Mouse (Mus musculus): Measurements from ENCODE around the gene Srrm3. TPM values are rescaled to one million over a fixed set of nuclear protein-coding genes. Genes with fewer than 3 reads are reported as not detected.
A peak's percentile ranks its signal among the peaks of the same experiment; 100 is the strongest.

Srrm3 gene
- polyA plus RNA-seq, 1 experiment from 2014 or later, result 124 TPM

DNA sequence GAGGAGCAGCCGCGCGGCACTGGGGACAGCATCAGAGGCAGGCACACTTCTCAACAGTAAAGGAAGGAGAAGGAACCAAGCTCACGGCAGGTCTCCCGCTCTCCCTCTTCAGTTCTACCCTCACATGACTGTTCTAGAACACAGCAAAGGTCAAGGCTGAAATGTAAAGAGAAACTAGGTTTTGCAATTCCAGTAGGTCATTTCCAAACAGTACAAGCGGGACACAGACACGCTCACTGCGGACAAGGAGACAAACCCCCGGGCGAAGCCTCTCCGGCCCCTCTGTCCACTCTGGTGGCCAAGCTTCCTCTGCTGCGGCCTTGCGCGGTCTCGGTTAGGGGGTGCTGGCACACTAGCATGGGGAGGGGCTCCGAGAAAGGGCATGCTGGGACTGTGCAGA lies 102.3 kb downstream of the Srrm3 start:
- H3K4me3 ChIP-seq (replicated peaks), result no peak overlapping the region
- ATAC-seq, result no peak
- H3K27me3 ChIP-seq, result no peaks in the 10 kb centered on the region
- 95% methylated on average over 16 of the region's 16 CpGs for WGBS
- peaks cover 30% of the 10 kb centered on the region for H3K4me1 ChIP-seq (replicated peaks)
- no peak overlapping the region for H3K4me2 ChIP-seq (replicated peaks)
- H3K36me3 ChIP-seq, result peaks cover 82% of the 10 kb centered on the region
- H3K27ac ChIP-seq, result no peak overlapping the region; the same call in 1 of the 2 replicates
- no peak overlapping the region for H3K9ac ChIP-seq (replicated peaks)
- no peaks in the 10 kb centered on the region for H3K9me3 ChIP-seq

DNA sequence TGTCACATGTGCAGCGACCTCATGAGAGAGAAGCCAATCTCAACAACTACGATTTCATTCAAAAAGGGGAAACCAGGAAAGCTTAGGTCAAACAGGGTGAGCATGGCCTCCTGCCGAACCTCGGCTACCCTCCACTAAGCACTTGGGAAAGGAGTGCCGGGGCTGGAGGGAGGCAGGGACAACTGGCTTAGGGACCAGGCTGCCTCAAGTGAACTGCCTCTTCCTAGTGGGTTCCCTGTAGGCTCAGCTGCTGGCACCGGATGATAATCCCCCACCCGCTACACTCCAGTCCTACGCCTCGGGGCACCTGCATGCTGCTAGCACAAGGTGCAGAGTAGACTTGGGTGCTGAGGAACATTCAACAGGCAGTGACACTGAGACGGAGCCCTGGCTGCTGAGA lies 103.0 kb downstream of the Srrm3 start:
- Histone ChIP-seq H3K27ac (no peak overlapping the region), H3K9me3 (no peaks in the 10 kb centered on the region), H3K27me3 (no peaks in the 10 kb centered on the region), H3K9ac (replicated peaks) (no peak overlapping the region), H3K36me3 (peaks cover 86% of the 10 kb centered on the region), H3K4me3 (replicated peaks) (no peak overlapping the region), H3K4me2 (replicated peaks) (no peak overlapping the region), H3K4me1 (replicated peaks) (peaks cover 26% of the 10 kb centered on the region; the same call in 1 of the 2 replicates)
- 88% methylated on average over 10 of the region's 10 CpGs for WGBS
- no peak for ATAC-seq

DNA sequence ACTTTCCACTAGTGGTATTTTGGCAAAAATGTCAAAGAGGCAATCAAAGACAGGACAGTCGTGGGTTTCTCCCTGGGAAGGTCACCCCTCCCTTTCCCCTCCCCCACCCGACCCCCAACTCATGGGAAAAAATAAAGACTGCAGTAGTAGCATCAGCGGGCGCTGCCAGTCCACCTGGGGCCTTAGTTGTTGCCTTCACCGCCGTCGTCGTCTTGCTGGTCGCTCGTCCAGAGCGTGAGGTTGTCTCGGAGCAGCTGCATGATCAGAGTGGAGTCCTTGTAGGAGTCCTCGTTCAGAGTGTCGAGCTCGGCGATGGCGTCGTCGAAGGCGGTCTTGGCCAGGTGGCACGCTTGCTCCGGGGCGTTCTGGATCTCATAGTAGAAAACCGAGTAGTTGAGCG lies 104.1 kb downstream of the Srrm3 start:
- H3K4me3 ChIP-seq (replicated peaks), result no peak overlapping the region
- H3K4me1 ChIP-seq (replicated peaks), result 0 out of 2 replicates have a peak, but pooled peaks cover 23% of the 10 kb centered on the region
- no peak overlapping the region for H3K4me2 ChIP-seq (replicated peaks)
- peaks cover 92% of the 10 kb centered on the region for H3K36me3 ChIP-seq
- no peaks in the 10 kb centered on the region for H3K27me3 ChIP-seq
- no peaks in the 10 kb centered on the region for H3K9me3 ChIP-seq
- H3K9ac ChIP-seq (replicated peaks), result no peak overlapping the region
- no peak for ATAC-seq
- WGBS, result 93% methylated on average over 25 of the region's 25 CpGs
- no peak overlapping the region for H3K27ac ChIP-seq

DNA sequence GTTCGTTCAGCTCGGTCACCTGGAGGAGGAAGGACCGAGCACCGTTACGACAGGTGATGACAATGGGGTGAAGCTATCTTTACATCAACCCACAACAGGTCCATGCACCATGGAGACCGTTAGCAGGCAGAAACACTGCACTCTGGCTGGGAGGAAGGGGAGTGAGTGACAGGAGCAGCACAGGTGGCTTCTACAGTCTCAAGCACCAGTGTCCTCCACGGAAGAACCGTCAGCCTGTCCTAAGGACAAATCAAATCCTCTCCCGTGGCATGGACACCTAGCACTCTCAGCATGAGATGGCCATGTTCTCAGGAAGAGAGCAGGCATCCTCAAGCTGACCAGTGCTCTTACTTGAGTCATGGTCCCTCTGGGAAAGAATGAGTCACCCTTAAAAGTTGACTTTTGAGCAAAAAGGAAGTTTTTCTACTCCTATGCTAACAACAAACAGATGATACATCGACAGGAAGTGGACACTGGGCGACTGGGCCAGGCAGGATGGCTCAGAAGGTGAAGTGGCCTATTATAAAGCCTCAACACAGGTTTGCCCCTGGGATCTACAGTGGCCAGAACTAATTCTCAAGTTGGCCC lies 105.0 kb downstream of the Srrm3 start:
- no peak overlapping the region for H3K9ac ChIP-seq (replicated peaks)
- no peaks in the 10 kb centered on the region for H3K9me3 ChIP-seq
- no peak for ATAC-seq
- H3K36me3 ChIP-seq, result peaks cover 92% of the 10 kb centered on the region
- H3K4me2 ChIP-seq (replicated peaks), result no peak overlapping the region
- H3K4me3 ChIP-seq (replicated peaks), result no peak overlapping the region
- no peaks in the 10 kb centered on the region for H3K27me3 ChIP-seq
- WGBS, result 92% methylated on average over 11 of the region's 11 CpGs
- 0 out of 2 replicates have a peak, but pooled peaks cover 21% of the 10 kb centered on the region for H3K4me1 ChIP-seq (replicated peaks)
- no peak overlapping the region for H3K27ac ChIP-seq

GRCm38 (mm10) chr5:135913201-135913600 lies 106.5 kb downstream of the Srrm3 start:
- no peaks in the 10 kb centered on the region for H3K27me3 ChIP-seq
- WGBS, result 90% methylated on average over 5 of the region's 5 CpGs
- H3K9ac ChIP-seq (replicated peaks), result no peak overlapping the region
- no peak for ATAC-seq
- 0 out of 2 replicates have a peak, but pooled peaks cover 10% of the 10 kb centered on the region for H3K4me1 ChIP-seq (replicated peaks)
- no peaks in the 10 kb centered on the region for H3K9me3 ChIP-seq
- peaks cover 94% of the 10 kb centered on the region for H3K36me3 ChIP-seq
- H3K4me3 ChIP-seq (replicated peaks), result no peak overlapping the region
- no peak overlapping the region for H3K27ac ChIP-seq
- H3K4me2 ChIP-seq (replicated peaks), result no peak overlapping the region

DNA sequence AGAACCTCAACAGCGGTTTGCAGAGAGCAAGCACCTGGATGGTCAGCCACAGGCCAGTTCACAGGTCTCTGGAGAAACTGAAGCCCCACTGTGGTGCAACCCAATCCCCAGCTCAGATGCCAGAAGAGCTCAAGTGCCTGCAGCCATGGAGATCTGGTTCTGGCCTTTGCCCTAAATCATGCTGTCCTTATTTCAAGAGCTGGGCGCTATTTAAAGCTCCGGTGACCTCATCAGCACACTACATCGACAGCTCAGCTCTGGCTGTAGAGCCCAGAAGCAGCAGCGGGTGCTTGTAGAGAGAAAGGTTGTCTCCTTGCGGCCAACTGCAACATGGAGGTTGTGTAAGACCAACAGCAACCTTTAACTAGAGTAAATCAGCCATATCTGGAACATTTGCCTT lies 107.5 kb downstream of the Srrm3 start:
- 92% methylated on average over 6 of the region's 6 CpGs for WGBS
- Histone ChIP-seq H3K4me2 (replicated peaks) (no peak overlapping the region), H3K4me1 (replicated peaks) (0 out of 2 replicates have a peak, but pooled peaks cover 6% of the 10 kb centered on the region), H3K27ac (no peak overlapping the region), H3K4me3 (replicated peaks) (no peak overlapping the region), H3K9ac (replicated peaks) (no peak overlapping the region), H3K36me3 (peaks cover 95% of the 10 kb centered on the region), H3K27me3 (no peaks in the 10 kb centered on the region), H3K9me3 (no peaks in the 10 kb centered on the region)
- ATAC-seq, result no peak

DNA sequence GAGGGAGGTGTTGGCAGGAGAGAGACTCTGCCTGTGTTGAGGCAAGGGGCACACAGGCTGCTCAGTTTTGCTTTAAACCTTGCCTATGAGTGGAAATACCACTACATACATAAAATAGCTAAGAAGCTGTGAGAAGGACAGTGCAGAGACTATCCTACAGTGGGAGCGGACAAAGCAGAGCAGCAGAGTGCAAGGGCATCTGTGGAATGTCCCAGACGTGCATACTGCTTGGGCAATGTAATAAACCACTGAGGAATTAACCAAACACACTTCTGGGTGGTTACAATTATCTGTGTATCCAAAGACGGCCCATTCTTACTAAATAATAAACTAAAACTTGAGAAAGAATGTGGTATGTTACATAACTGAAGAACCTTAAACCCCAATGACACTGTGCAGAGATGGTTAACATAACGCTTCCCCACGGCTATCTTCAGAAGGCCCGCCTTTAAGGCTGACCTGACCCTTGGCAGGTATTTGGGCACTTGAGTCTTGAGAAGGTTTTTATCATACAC lies 109.4 kb downstream of the Srrm3 start:
- Histone ChIP-seq H3K27me3 (no peaks in the 10 kb centered on the region), H3K4me3 (replicated peaks) (no peak overlapping the region), H3K9me3 (no peaks in the 10 kb centered on the region), H3K4me2 (replicated peaks) (no peak overlapping the region), H3K27ac (no peak overlapping the region), H3K4me1 (replicated peaks) (peaks cover 15% of the 10 kb centered on the region; the same call in 1 of the 2 replicates), H3K36me3 (peaks cover 94% of the 10 kb centered on the region), H3K9ac (replicated peaks) (no peak overlapping the region)
- 89% methylated on average over 6 of the region's 6 CpGs for WGBS
- ATAC-seq, result no peak

DNA sequence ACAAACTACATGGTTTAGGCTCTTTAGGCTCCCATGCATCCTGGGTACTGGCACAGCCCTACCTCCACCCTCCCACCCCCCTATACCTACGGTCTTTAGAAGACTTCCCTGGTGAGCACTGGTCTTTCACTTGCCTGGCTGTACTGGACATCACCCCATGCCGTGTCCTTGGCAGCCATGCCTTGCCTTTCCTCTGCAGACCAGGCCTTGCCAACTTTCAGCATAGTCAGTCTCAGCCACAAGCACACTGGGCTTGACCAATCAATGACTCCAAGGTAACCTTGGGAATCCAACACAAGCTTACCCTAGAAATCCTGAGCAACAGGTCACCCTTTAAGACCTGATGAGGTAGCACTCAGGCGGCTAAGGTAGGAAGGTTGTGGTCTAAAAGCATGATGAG lies 109.9 kb downstream of the Srrm3 start:
- peaks cover 94% of the 10 kb centered on the region for H3K36me3 ChIP-seq
- H3K9ac ChIP-seq (replicated peaks), result no peak overlapping the region
- ATAC-seq, result no peak
- H3K4me2 ChIP-seq (replicated peaks), result no peak overlapping the region
- H3K4me3 ChIP-seq (replicated peaks), result no peak overlapping the region
- H3K27ac ChIP-seq, result no peak overlapping the region
- no peaks in the 10 kb centered on the region for H3K27me3 ChIP-seq
- peaks cover 17% of the 10 kb centered on the region; the same call in 1 of the 2 replicates for H3K4me1 ChIP-seq (replicated peaks)
- 97% methylated on average over 3 of the region's 3 CpGs for WGBS
- no peaks in the 10 kb centered on the region for H3K9me3 ChIP-seq

DNA sequence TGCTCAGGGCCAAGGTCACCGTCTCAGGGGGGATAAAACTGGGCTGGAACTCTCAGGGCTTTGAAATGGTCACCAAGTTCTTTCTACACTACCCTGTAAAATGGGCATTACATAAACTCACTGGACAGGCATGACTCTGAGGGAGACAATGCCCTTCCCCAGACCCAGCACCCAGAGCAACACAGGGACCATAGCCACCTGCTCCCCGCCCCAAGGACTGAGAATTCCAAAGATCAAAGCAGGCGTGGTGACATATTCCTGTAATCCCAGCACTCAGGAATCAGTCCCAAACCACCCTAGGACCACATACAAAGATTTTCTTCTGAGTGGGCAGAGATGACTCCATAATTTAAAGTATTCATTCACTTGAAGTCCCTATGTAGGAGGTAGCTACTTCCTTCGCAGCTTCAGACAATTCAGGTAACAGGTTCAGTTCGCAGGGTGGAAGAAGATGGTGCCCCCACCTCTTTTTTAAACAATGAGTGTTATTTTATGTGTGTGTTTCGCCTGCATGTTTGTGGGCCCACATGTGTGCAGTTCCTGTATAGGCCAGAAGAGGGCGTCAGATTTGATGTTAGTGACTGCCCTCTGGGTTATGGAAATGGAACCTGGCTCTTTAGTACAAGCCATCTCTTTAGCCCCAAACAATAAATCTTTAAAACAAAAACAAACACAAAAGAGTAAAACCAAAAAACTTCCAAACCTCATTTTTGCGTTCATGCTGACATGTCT lies 110.8 kb downstream of the Srrm3 start:
- peaks cover 16% of the 10 kb centered on the region; the same call in 1 of the 2 replicates for H3K4me1 ChIP-seq (replicated peaks)
- no peak overlapping the region for H3K27ac ChIP-seq
- WGBS, result 93% methylated on average over 8 of the region's 8 CpGs
- H3K4me3 ChIP-seq (replicated peaks), result no peak overlapping the region
- no peaks in the 10 kb centered on the region for H3K27me3 ChIP-seq
- H3K9ac ChIP-seq (replicated peaks), result no peak overlapping the region
- ATAC-seq, result no peak
- H3K4me2 ChIP-seq (replicated peaks), result no peak overlapping the region
- H3K9me3 ChIP-seq, result no peaks in the 10 kb centered on the region
- H3K36me3 ChIP-seq, result peaks cover 94% of the 10 kb centered on the region

DNA sequence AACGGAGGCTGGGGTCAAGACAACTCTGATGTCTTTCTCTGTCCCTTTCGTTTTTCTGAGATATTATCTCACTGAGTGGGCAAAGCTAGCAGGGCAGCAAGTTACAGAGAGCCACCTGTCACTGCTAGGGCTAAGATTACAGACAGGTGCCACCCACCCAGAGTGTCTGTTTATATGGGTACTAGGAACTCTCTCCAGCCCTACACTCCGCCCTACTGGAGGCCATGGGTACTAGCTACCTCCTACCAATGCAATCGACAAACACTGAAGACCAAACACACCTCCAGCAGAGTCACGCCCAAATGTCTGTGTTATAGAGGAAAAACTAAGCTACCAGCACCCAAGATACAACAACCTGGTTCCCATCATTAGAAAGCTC lies 111.4 kb downstream of the Srrm3 start:
- Histone ChIP-seq H3K9ac (replicated peaks) (no peak overlapping the region), H3K27ac (no peak overlapping the region), H3K27me3 (no peaks in the 10 kb centered on the region), H3K9me3 (no peaks in the 10 kb centered on the region), H3K36me3 (peaks cover 95% of the 10 kb centered on the region), H3K4me3 (replicated peaks) (no peak overlapping the region), H3K4me1 (replicated peaks) (peaks cover 14% of the 10 kb centered on the region; the same call in 1 of the 2 replicates), H3K4me2 (replicated peaks) (no peak overlapping the region)
- ATAC-seq, result 0 out of 2 replicates have a peak, but pooled peaks have one; percentile 43
- 93% methylated on average over 5 of the region's 5 CpGs for WGBS

DNA sequence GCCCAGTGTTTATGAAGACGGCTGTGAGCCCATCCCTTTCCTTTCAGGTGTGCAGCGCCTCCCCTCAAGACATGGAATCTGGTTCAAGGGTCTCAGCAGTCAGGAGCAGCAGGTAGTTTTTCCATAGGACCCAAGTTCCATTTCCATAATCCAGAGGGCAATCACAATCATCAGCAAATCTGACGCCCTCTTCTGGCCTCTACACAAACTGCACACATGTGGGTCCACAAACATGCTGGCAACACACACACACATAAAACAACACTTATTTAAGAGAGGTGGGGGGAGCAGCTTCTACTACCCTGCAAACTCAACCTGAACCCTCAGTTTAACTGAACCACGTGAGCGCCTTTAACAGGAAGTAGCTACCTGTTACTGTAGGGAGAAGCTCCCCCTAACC lies 111.9 kb downstream of the Srrm3 start:
- H3K36me3 ChIP-seq, result peaks cover 93% of the 10 kb centered on the region
- ATAC-seq, result no peak
- 93% methylated on average over 5 of the region's 5 CpGs for WGBS

DNA sequence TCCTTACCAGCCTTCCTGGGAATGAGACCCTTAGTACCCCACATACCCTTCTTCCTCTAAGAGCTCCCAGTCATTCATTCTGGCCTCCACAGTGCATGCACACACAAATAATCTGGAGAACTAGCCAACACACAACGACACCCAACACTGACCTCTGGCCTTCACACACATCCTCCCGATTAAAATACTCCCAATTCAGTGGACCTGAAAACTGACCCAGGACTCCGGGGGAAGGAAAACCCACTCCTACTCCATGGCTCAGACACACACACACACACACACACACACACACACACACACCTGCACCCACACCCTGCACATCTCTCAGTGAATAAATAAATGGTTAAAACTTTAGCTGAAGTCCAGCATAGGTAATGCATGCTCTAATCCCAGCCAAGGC lies 113.2 kb downstream of the Srrm3 start:
- Histone ChIP-seq H3K9ac (replicated peaks) (no peak overlapping the region), H3K27me3 (no peaks in the 10 kb centered on the region), H3K4me3 (replicated peaks) (no peak overlapping the region), H3K36me3 (peaks cover 87% of the 10 kb centered on the region), H3K4me2 (replicated peaks) (no peak overlapping the region), H3K9me3 (no peaks in the 10 kb centered on the region), H3K4me1 (replicated peaks) (peaks cover 18% of the 10 kb centered on the region), H3K27ac (no peak overlapping the region)
- WGBS, result 95% methylated on average over 3 of the region's 3 CpGs
- no peak for ATAC-seq

More for the DNA sequence above, 111.9 kb downstream of the Srrm3 start:
- Histone ChIP-seq H3K4me3 (replicated peaks) (no peak overlapping the region), H3K9ac (replicated peaks) (no peak overlapping the region), H3K4me1 (replicated peaks) (peaks cover 14% of the 10 kb centered on the region; the same call in 1 of the 2 replicates), H3K27ac (no peak overlapping the region), H3K4me2 (replicated peaks) (no peak overlapping the region), H3K27me3 (no peaks in the 10 kb centered on the region), H3K9me3 (no peaks in the 10 kb centered on the region)
